Mouse (Mus musculus) R1 (cell line): ENCODE results near the gene Agk.

Experiments
- DNase-seq: peaks from one replicate; pipeline ENCODE4 v3.0.0-alpha.2; 2018; ENCODE audit warnings: low read depth, low spot score

Gene Agk

GRCm38 (mm10) chr6:40441755-40442154, 116.8 kb downstream of the Agk start:
- DNase-seq = peak; percentile 16

GRCm38 (mm10) chr6:40443281-40443928, 118.4 kb downstream of the Agk start:
- no peak for DNase-seq
